Mouse (Mus musculus): ENCODE measurements around the gene Zbtb45.

Zbtb45 gene

DNA sequence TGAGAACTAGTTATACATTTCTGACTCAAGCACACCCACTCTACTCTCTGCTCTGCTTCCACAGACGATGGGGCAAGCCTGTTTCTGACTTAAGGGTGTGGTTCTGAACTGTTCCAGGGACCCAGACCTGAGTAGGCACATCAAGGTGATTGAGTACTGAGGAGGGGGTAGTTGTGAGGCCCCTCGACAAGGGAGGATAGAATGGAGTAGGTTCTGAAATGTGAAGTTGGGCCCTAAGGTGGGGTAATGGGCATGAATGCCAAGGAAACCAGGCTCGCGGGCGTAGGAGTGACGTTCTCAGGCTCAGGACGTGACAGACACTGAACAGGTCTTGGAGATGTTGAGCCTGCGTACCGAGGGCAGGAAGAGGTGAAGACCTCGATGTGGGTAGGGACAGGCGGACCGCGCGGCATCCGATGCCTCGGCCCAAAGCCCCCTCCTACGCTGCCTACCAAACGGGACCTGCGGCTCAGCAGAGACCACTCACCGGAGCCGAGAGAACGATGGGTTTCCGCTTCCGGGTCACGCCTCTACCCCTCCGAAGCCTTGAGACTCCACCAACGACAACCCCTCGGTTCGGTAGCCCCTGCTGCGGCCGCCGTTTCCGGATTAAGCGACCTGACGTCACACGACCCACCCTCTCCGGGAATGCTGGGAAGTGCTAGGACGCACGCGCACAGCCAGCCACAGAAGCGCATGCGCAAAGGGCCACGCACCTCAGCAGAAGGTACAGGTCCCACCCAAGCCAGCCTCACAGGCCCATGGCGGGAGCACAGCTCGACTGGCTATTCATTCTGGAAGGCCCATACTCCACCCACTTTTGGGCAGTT, 24.5 kb upstream of the Zbtb45 start, which contains the start of gene Chmp2a:
Gene Chmp2a (minus strand): TSS at position 660 of the 830 bp plus-strand sequence.
- in situ Hi-C loops (cut with MseI, MboI) = no loop called here

DNA sequence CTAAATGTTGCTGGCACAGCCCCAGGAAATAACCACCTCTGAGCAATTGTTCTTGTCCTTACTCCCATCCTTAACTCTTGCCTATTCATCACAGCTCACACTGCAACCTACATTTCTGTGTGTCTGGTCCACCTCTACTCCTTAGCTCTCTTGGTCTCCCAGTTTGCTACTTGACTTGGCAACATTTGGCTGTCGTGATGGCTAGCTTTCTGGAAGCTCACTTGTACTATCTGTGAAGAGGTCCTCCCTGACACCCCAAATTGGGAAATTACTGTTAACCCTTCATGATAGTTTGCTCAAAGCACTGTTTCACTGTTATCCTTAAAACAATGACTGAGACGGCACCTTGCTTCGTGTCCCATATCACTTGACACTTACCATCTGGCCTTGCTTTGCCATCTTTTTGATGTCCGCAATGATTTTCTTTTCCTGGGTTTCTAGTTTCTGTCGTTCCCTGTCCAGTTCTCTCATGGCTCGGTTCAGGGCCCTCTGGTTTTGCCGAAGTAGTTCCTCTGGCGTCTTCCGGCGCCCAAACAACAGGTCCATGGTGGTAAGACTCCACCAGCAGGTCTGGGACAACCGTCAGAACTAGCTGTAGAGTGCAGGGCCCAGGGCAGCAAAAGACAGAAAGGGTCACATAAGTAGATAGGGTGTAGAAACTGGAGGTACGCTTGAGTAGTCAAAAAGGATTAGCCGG, 23.8 kb upstream of the Zbtb45 start:
- in situ Hi-C loops (cut with MseI, MboI) = no loop called here

- in situ Hi-C loops (cut with MseI, MboI) = no loop called here
Observed at GRCm38 (mm10) chr7:13032541-13032940, 22.7 kb upstream of the Zbtb45 start.

DNA sequence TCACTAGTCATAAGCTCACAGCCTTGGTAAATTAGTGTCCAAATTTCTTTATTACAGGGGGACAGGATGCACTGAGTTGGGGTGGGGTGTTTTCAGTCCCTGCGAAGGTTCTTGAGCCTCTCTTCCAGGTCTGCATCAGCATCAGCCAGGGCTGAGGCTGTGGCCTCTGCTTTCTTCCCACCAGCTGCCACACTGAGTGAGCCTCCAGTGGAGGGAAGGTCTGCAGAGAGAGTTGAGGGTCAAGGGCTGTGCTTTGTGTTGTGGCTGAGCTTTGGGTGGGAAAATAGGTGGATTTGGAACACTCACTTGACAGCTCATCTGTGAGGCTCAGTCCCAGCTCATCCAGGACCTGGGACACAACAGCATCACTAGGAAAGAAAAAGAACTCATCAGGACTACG, 22.1 kb upstream of the Zbtb45 start:
- in situ Hi-C loops (cut with MseI, MboI) = no loop called here

- in situ Hi-C loops (cut with MseI, MboI) = no loop called here
Observed at GRCm38 (mm10) chr7:13031069-13031468, 21.2 kb upstream of the Zbtb45 start.

- in situ Hi-C loops (cut with MseI, MboI) = no loop called here
Observed at GRCm38 (mm10) chr7:13028986-13029385, 19.2 kb upstream of the Zbtb45 start.

DNA sequence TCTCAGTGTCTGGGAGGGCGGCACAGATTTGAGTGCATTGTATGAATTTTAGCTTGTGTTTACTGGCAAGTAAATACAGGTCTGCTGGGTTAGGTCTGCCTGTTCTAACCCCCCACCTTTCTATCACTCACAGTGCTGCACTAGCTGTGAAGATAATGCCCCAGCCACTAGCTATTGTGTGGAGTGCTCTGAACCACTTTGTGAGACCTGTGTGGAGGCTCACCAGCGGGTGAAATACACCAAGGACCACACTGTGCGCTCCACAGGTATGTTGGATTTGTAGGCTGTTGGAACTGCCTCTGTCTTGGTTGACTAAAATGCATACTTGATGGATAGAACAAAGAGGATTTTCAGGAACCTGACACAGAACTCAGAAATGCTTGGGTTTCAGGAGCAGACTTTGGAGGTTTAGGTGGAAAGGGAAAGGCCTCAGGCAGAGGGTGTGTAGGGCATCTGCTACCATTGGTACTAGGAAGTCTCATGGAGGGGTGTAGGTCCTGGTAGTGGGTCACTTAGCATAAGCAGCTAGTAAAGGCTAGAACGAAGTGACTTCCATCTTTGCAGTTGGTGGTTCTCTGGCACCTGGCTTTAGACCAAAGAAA, 15.8 kb upstream of the Zbtb45 start:
- in situ Hi-C loops (cut with MseI, MboI) = no loop called here

DNA sequence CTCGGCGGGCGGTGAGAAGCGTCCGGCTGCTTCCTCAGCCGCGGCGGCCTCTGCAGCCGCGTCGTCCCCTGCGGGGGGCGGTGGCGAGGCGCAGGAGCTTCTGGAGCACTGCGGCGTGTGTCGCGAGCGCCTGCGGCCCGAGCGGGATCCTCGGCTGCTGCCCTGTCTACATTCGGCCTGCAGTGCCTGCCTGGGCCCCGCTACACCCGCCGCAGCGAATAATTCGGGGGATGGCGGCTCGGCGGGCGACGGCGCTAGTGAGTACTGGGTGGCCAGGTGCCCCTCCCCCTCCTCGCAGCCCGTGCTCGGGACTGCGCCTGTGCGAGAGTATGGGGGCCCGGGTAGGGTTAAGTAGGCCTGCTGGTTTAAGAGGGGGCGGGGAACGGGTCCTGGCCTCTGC, 15.0 kb upstream of the Zbtb45 start:
- in situ Hi-C loops (cut with MseI, MboI) = no loop called here

- in situ Hi-C loops (cut with MseI, MboI) = no loop called here
Observed at GRCm38 (mm10) chr7:13023928-13024731, 14.3 kb upstream of the Zbtb45 start.

GRCm38 (mm10) chr7:13022773-13023535, 13.1 kb upstream of the Zbtb45 start:
- in situ Hi-C loops (cut with MseI, MboI) = no loop called here

DNA sequence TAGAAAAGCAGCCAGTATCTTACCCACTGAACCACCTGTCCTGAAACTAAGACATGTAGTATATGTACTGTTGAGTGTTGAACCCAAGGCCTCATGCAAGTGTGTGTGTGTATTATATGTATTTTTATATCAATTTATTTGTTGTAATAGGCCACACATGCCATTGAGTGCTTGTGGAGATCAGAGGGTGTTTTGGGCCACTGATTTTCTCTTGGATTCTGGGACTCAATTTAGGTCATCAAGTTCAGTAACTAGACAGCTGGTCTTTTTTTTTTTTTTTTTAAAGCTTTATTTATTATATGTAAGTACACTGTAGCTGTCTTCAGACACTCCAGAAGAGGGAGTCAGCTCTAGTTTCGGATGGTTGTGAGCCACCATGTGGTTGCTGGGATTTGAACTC, 5.4 kb upstream of the Zbtb45 start:
- in situ Hi-C loops (cut with MseI, MboI) = no loop called here

GRCm38 (mm10) chr7:13014275-13014839, 4.5 kb upstream of the Zbtb45 start:
- in situ Hi-C loops (cut with MseI, MboI) = no loop called here

DNA sequence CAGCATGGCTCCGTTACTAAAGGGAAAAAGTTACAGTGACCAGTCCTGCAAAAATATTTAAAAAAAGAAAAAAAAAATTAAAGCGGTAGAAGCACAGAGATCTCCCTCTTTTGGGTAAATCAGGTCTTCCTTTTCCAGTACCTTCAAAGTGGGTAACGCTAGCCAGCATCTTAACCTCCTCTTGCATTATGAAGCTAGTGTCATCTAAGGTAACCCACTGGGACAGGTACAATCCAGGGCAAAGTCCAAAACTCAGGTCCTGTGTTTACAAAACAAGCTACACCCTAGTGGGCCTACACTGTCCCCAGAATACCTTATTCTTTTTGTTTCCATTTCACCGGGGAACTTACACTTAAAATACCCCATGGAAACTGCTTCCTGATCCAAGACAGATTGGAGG, 3.8 kb upstream of the Zbtb45 start:
- in situ Hi-C loops (cut with MseI, MboI) = no loop called here

DNA sequence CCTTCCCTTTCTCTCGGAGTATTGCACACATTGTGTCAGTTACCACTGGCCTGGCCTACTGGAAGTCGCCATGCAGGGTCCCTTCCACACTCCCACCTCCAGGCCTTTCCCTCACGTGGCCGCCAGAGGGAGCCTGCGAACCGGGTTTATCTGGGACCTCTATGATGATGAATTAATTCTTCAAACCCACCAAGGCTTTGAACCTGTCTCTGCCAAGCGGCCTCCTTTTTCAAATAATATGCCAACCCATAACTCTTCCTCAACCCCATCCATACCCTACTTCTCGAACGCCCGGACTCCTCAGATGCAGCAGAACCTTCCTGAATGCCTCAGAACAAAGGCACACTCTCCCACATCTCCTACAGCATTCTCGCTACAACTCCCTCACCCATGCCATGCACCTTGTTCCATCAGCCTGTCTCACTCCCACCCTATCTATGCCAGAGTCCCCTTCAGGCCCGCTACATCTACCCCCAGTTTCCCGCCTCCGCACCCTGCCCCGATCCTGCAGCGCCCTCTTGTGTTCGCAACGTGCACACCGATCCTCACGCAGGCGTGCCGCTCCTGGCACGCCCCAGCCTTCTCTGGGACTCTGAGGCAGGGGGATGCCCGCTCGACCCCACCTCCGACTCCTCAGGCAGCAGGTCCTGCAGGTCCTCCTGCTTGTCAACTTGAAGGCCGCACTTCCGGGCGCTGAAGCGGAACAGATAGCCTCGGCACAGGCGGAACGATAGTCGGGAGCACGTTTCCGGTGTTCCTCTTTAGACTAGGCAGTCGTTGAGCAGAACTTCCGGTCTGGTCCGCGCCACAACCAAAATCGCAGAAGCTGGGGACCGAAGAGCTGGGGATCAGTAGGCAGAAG, 460 bp downstream of the Zbtb45 start:
- in situ Hi-C loops (cut with MseI, MboI) = loop anchor here in 1 of 2 experiments (5.0 kb wide), 1 partner anchor 38 kb away; no protein-coding TSS in a partner anchor

DNA sequence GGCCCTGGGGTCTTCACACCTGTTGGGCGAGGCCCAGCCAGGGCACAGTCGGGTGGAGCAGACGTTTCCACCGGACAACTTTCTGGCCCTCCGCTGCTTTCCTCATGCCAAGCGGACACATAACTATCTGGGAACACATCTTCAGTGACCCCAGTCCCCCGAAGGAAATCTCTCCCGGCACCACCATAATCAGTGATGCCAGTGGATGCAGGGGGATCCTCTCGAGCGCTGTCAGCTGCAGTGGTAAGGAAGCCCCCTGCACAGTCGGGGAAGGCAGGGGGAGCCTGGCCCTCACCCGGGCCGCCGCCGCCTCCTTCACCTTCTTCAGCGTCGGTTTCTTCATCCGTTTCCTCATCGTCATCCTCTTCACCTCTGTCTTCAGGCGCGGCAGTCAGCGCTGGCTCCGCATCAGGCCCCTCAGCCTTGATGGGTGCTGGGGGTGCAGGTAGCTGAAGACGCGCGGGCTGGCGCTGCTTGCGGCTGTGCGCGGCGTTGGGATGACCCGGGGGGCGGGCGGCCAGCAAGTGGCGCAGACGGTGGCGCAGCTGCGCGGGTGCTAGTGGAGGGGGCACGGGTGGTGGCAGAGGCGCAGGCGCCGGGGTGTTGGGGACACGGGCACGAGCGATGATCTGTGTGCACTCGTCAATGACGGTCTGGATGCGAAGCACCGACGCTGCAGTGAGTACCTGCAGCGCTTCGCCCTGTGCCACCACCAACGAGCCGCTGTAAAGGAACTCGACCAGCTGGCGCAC, 2.3 kb downstream of the Zbtb45 start:
- in situ Hi-C loops (cut with MseI, MboI) = loop anchor here in 1 of 2 experiments (5.0 kb wide), 1 partner anchor 40 kb away; no protein-coding TSS in a partner anchor

- in situ Hi-C loops (cut with MseI, MboI) = loop anchor here in 1 of 2 experiments (5.0 kb wide), 1 partner anchor 41 kb away; no protein-coding TSS in a partner anchor
Observed at GRCm38 (mm10) chr7:13006531-13006930, 3.3 kb downstream of the Zbtb45 start.

GRCm38 (mm10) chr7:13006011-13006410, 3.8 kb downstream of the Zbtb45 start:
- in situ Hi-C loops (cut with MseI, MboI) = loop anchor here in 1 of 2 experiments (5.0 kb wide), 1 partner anchor 41 kb away; no protein-coding TSS in a partner anchor

GRCm38 (mm10) chr7:13003380-13003779, 6.5 kb downstream of the Zbtb45 start:
- in situ Hi-C loops (cut with MseI, MboI) = no loop called here

GRCm38 (mm10) chr7:13001584-13001983, 8.2 kb downstream of the Zbtb45 start:
- in situ Hi-C loops (cut with MseI, MboI) = no loop called here

All from mouse trophoblast stem cell (cell line).